Mouse (Mus musculus) testis, adult 2 months (tissue): ENCODE results near the gene Spsb1. TPM values are rescaled to one million over a fixed set of nuclear protein-coding genes. Genes with fewer than 3 reads are reported as not detected.

Experiments used
- H3K27ac ChIP-seq: fragments of 200-500 bp; 2 replicates; pipeline ENCODE4 v1.5.1; 2012; ENCODE audit warnings: low read depth, low read length; ENCODE audit not compliant: control insufficient read depth, insufficient read depth
- H3K27me3 ChIP-seq: fragments of 200-500 bp; 2 replicates; pipeline ENCODE4 v1.6.1; 2012; ENCODE audit warnings: mild to moderate bottlenecking, low read length, moderate library complexity; ENCODE audit not compliant: control insufficient read depth, insufficient read depth
- H3K36me3 ChIP-seq: fragments of 200-500 bp; 2 replicates; pipeline ENCODE4 v1.6.1; 2012; ENCODE audit warnings: mild to moderate bottlenecking, low read length; ENCODE audit not compliant: control insufficient read depth, insufficient read depth
- H3K4me1 ChIP-seq: fragments of 200-500 bp; 2 replicates; pipeline ENCODE4 v1.6.1; 2012; ENCODE audit warnings: low read length; ENCODE audit not compliant: control insufficient read depth, insufficient read depth
- H3K4me3 ChIP-seq: fragments of 200-500 bp; 2 replicates; pipeline ENCODE4 v1.5.1; 2012; ENCODE audit warnings: low read depth, mild to moderate bottlenecking, low read length, moderate library complexity, mixed read lengths; ENCODE audit not compliant: control insufficient read depth
- CTCF ChIP-seq: fragments of 200-500 bp; IDR thresholded peaks from 2 replicates; pipeline ENCODE4 v1.5.1; 2012; ENCODE audit warnings: low read depth, mild to moderate bottlenecking, inconsistent platforms, low read length, moderate library complexity; ENCODE audit not compliant: control insufficient read depth, insufficient read depth, insufficient replicate concordance
- POLR2A ChIP-seq: fragments of 200-500 bp; IDR thresholded peaks from 2 replicates; pipeline ENCODE4 v1.6.1; 2012; ENCODE audit warnings: low read depth, mild to moderate bottlenecking, inconsistent platforms, low read length, moderate library complexity; ENCODE audit not compliant: control insufficient read depth
- polyA plus RNA-seq: library from polyadenylated mRNA; depleted of rRNA; stranded (reverse); fragments of >200 nt; gene quantifications from 2 replicates; pipeline ENCODE4 v1.2.3, GENCODE M21; 2012; rRNA removed

Gene Spsb1
- polyA plus RNA-seq, 1 experiment, result 71.5 TPM

DNA sequence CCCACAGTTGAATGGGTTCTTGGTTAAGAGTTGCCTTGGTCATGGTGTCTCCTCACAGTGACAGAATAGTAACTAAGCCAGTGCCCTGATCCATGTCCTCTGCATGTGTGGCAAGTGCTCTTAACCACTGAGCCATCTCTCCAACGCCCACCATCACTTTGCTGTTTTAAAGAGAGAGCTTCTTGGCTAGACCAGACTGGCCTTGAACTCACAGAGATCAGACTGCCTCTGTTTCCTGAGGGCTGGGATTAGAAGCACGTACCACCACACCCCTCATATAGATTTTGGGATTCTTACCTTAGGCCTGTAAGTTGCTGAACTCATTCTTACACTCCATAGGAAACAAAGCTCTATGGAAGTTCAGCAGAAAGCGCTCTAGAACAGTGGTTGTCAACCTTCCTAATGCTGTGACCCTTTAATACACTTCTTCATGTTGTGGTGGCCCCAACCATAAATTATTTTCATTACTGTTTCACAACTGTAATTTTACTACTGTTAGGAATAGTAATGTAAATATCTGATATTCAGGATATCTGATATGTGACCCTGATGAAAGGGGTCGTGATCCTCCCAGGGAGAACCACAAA is 101.1 kb downstream of the Spsb1 start:
- Histone ChIP-seq H3K27ac (no peak overlapping the region), H3K36me3 (no peaks in the 10 kb centered on the region), H3K4me1 (peaks cover 9% of the 10 kb centered on the region), H3K4me3 (peak overlapping the region; percentile 56; the same call in 1 of the 2 replicates), H3K27me3 (no peaks in the 10 kb centered on the region)
- TF ChIP-seq POLR2A, result no peak
- no peak for TF ChIP-seq CTCF

DNA sequence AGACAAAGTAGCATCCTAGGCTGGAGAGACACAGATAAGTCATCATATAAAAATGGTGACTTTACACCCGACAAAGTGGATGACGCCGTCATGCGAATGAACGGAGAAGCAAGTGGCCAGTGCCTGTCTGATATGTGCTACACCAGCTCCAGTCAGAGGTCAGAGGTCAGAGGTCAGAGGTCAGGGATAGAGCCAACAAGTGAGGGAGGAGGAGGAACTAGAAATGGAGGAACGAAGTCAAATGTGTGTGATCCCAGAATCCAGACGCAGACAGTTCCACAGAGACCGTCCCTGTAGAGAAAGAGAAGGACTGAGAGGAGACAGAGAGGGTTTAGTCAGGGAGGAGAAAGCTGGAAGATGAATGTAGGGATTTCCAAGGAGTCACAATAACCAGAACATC is 103.3 kb downstream of the Spsb1 start:
- peaks cover 9% of the 10 kb centered on the region for H3K4me1 ChIP-seq
- no peaks in the 10 kb centered on the region for H3K27me3 ChIP-seq
- no peaks in the 10 kb centered on the region for H3K36me3 ChIP-seq
- no peak overlapping the region for H3K4me3 ChIP-seq
- TF ChIP-seq POLR2A (no peak), CTCF (no peak)
- H3K27ac ChIP-seq, result no peak overlapping the region

- Histone ChIP-seq H3K4me1 (peaks cover 9% of the 10 kb centered on the region), H3K4me3 (no peak overlapping the region), H3K27me3 (no peaks in the 10 kb centered on the region), H3K36me3 (no peaks in the 10 kb centered on the region), H3K27ac (no peak overlapping the region)
- no peak for TF ChIP-seq POLR2A
- no peak for TF ChIP-seq CTCF
Observed at GRCm38 (mm10) chr4:149850674-149851073, 104.2 kb downstream of the Spsb1 start.

GRCm38 (mm10) chr4:149850045-149850444 is 104.8 kb downstream of the Spsb1 start:
- Histone ChIP-seq H3K27ac (no peak overlapping the region), H3K4me1 (peaks cover 9% of the 10 kb centered on the region), H3K4me3 (no peak overlapping the region), H3K27me3 (no peaks in the 10 kb centered on the region), H3K36me3 (no peaks in the 10 kb centered on the region)
- TF ChIP-seq POLR2A, result no peak

DNA sequence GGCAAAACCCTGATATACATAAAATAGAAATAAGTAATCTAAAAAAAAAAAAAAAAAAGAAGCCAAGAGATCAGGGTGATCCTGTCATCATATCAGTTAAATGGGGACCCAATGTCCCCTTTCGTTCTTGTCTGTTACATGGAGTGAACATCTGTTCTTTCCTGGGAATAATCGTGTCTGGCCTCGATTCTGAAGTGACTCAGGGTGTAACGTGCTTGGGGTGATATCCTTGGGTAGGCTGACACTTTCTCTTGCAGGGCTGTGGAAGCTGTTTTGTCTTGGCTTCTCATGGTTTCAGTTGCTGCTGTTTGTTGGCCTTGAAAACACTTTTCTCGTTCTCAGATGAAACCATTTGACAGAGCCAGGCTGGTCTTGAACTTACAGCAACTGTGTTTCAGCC is 105.8 kb downstream of the Spsb1 start:
- no peaks in the 10 kb centered on the region for H3K27me3 ChIP-seq
- TF ChIP-seq POLR2A, result no peak
- TF ChIP-seq CTCF, result no peak
- H3K4me3 ChIP-seq, result no peak overlapping the region
- peaks cover under 1% of the 10 kb centered on the region for H3K4me1 ChIP-seq
- H3K36me3 ChIP-seq, result no peaks in the 10 kb centered on the region
- no peak overlapping the region for H3K27ac ChIP-seq

DNA sequence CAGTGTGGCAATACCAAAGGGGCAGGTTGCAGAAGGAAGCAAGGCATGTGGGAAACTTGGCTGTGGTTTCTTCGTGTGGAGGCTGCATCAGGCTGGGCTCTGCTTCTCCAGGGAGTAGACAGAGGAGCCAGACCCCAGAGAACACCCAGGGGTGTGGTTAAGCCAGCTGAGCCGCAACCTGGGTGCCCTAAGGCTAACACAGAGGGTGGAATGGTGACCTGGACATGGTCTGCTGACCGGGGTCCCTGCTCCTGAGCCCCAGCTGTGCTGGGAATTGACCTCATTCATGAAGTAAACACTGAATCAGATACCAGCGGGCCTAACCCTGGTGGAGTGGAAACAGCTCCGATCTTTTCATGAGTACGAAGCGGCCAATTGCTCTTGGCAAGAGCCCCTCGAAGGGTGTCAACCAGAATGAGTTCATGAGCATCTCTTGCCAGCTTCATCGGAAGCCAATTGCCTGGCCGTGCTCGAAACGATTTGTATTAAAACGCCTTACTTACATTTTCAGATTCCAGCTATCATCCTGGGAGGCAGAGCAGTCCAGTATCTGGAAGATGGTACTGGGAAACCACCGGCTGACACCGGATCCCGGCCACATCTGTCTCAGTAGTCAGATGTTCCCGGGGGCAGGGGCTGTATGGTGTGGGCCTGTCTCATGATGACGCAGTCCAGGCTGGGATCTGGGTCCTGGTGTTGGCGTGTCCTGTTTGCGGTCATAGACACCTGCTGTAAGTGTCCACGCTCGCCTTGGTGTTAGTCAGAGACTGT is 107.8 kb downstream of the Spsb1 start:
- Histone ChIP-seq H3K27me3 (no peaks in the 10 kb centered on the region), H3K4me1 (peaks cover 3% of the 10 kb centered on the region; the same call in 1 of the 2 replicates), H3K36me3 (no peaks in the 10 kb centered on the region), H3K27ac (no peak overlapping the region), H3K4me3 (no peak overlapping the region)
- TF ChIP-seq POLR2A (no peak), CTCF (no peak)

Other genes with a start within 250 kb of the Spsb1 start
- gene Tmem201, start 217.0 kb downstream of the Spsb1 start, polyA plus RNA-seq, result 15.7 and 15.8 TPM in 2 replicates
- 56.3 and 57.5 TPM in 2 replicates for gene Slc25a33, start 180.8 kb downstream of the Spsb1 start, polyA plus RNA-seq
- 7.2 and 7.3 TPM in 2 replicates for gene H6pd, start 54.0 kb upstream of the Spsb1 start, polyA plus RNA-seq
- 0.96 and 1.3 TPM in 2 replicates for gene Gpr157, start 132.3 kb upstream of the Spsb1 start, polyA plus RNA-seq
- 732 and 736 TPM in 2 replicates for gene Slc2a5, start 164.2 kb upstream of the Spsb1 start, polyA plus RNA-seq
- not detected in 2 replicates for gene Slc2a7, start 193.9 kb upstream of the Spsb1 start, polyA plus RNA-seq
- gene Car6, start 246.3 kb upstream of the Spsb1 start, polyA plus RNA-seq, result 0.10 TPM in 1 of 2 replicates, not detected in the other